Mouse (Mus musculus): Measurements from ENCODE around the gene 1700017N19Rik. TPM values are rescaled to one million over a fixed set of nuclear protein-coding genes. Genes with fewer than 3 reads are reported as not detected.

Gene 1700017N19Rik
- polyA plus RNA-seq, 1 experiment, result not detected

DNA sequence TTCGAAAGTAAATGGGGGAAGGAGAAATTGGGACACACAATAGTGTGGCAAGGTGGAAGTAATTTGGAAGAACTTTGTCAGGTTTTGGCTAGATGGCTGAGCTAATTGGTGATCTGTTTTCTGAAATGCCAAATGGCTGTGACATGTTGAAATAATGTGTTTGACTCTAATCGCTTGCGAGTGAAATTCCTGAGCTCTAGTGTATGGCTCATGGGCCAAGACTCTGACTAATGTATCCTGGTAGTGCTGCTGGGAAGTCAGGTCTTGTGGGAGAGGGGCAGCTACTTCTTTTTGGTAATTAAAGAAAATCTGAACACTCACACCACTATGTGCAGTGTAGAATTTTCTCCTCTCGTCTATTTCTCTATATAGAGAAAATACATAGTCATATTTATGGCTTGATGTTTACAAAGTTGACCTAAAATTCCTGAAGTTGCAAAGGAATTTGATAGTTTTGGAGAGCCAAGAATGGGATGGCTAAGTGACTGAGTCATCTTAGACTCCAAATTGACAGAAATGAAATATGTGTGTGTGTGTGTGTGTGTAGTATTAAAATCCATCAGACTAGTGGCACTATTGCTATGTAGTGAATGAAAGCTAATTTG lies 55.1 kb downstream of the 1700017N19Rik start:
- 91% methylated on average over 4 of the region's 4 CpGs for WGBS
- no peaks in the 10 kb centered on the region for H3K36me3 ChIP-seq (ENCODE audit: control insufficient read depth, insufficient read depth, low read length)
- no peak overlapping the region for H3K27ac ChIP-seq (ENCODE audit: insufficient read depth, low read length)
- no peaks in the 10 kb centered on the region for H3K27me3 ChIP-seq (ENCODE audit: control insufficient read depth, insufficient read depth, low read length)
- H3K4me1 ChIP-seq (ENCODE audit: control insufficient read depth, insufficient read depth, insufficient read length), result no peaks in the 10 kb centered on the region
- TF ChIP-seq POLR2A (IDR thresholded peaks at IDR 0.05; ENCODE audit: low read depth, low read length) (no peak), CTCF (IDR thresholded peaks at IDR 0.05; ENCODE audit: extremely low read depth, insufficient read depth, insufficient read length, insufficient replicate concordance) (no peak)
- H3K4me3 ChIP-seq (ENCODE audit: extremely low read depth, insufficient read depth, insufficient read length), result no peak overlapping the region
- DNase-seq (ENCODE audit: low read depth in 1 of 2, low spot score in 2 of 2), result no peak

DNA sequence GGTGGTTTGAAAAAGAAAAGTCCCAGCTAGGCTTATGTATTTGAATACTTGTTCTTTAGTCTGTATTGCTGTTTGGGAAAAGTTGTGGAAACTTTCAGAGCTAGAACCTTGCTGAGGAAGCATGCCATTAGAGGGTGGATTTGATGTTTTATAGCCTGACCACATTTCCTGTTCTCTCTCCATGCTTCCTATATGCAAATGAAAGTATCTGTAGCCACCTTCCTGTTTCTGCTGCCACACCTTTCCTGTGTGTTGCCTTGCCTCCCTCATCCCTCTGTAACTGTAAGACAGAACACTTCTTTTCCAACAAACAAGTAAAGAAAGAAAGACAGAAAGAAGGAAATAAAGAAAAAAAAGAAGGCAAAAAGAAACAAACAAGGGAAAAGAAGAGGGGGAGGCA lies 63.9 kb downstream of the 1700017N19Rik start:
- TF ChIP-seq CTCF (IDR thresholded peaks at IDR 0.05; ENCODE audit: extremely low read depth, insufficient read depth, insufficient read length, insufficient replicate concordance), result no peak
- TF ChIP-seq POLR2A (IDR thresholded peaks at IDR 0.05; ENCODE audit: low read depth, low read length), result no peak
- Histone ChIP-seq H3K36me3 (ENCODE audit: control insufficient read depth, insufficient read depth, low read length) (no peaks in the 10 kb centered on the region), H3K27ac (ENCODE audit: insufficient read depth, low read length) (no peak overlapping the region), H3K4me3 (ENCODE audit: extremely low read depth, insufficient read depth, insufficient read length) (no peak overlapping the region), H3K4me1 (ENCODE audit: control insufficient read depth, insufficient read depth, insufficient read length) (peaks cover 2% of the 10 kb centered on the region; the same call in 1 of the 2 replicates), H3K27me3 (ENCODE audit: control insufficient read depth, insufficient read depth, low read length) (no peaks in the 10 kb centered on the region)
- DNase-seq (ENCODE audit: low read depth in 1 of 2, low spot score in 2 of 2), result no peak

DNA sequence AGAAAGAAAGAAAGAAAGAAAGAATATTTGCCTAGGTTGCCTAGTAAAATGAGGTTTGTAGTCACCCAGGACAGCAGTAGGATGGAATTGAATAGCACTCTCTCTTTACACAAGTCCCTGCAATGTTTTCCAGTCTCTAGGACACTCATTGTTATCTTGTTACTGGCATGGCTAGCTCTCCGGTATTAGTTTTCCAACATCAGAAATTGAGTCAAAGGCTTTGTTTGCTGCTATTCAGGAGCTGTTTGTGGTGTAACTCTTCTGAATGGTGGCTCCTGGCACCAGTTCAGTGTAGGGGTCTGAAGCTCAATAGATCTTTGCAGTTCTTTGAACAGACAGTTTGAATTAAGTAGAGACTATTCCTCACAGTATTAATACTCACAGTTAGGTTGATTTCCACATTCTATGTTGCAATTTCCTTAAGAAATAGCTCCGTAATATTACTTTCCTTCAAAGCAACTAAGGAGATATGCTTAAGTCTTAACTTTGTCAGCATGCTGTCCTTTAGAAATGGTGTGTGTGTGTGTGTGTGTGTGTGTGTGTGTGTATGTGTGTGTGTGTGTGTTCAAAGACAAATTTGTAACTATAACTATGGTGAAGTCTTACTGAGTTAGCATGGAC lies 71.8 kb downstream of the 1700017N19Rik start:
- no peak overlapping the region for H3K27ac ChIP-seq (ENCODE audit: insufficient read depth, low read length)
- no peak for DNase-seq (ENCODE audit: low read depth in 1 of 2, low spot score in 2 of 2)
- no peaks in the 10 kb centered on the region for H3K36me3 ChIP-seq (ENCODE audit: control insufficient read depth, insufficient read depth, low read length)
- H3K4me3 ChIP-seq (ENCODE audit: extremely low read depth, insufficient read depth, insufficient read length), result no peak overlapping the region
- TF ChIP-seq POLR2A (IDR thresholded peaks at IDR 0.05; ENCODE audit: low read depth, low read length) (no peak), CTCF (IDR thresholded peaks at IDR 0.05; ENCODE audit: extremely low read depth, insufficient read depth, insufficient read length, insufficient replicate concordance) (no peak)
- WGBS, result 90% methylated on average over 2 of the region's 2 CpGs
- no peaks in the 10 kb centered on the region for H3K4me1 ChIP-seq (ENCODE audit: control insufficient read depth, insufficient read depth, insufficient read length)
- no peaks in the 10 kb centered on the region for H3K27me3 ChIP-seq (ENCODE audit: control insufficient read depth, insufficient read depth, low read length)

Other genes with a start within 250 kb of the 1700017N19Rik start
- not detected in 2 replicates for gene Gm4302, start 249.6 kb upstream of the 1700017N19Rik start, polyA plus RNA-seq (2012; rRNA removed)
- gene Gm4303, start 244.5 kb upstream of the 1700017N19Rik start, polyA plus RNA-seq (2012; rRNA removed), result not detected in 2 replicates
- not detected in 2 replicates for gene Gm4305, start 239.4 kb upstream of the 1700017N19Rik start, polyA plus RNA-seq (2012; rRNA removed)
- gene Gm4307, start 229.1 kb upstream of the 1700017N19Rik start, polyA plus RNA-seq (2012; rRNA removed), result not detected in 2 replicates
- gene Gm4312, start 207.9 kb upstream of the 1700017N19Rik start, polyA plus RNA-seq (2012; rRNA removed), result not detected in 2 replicates
- gene Tmtc3, start 103.1 kb upstream of the 1700017N19Rik start, polyA plus RNA-seq (2012; rRNA removed), result 1.6 and 1.8 TPM in 2 replicates
- 0.09 and 0.13 TPM in 2 replicates for gene Cep290, start 102.9 kb upstream of the 1700017N19Rik start, polyA plus RNA-seq (2012; rRNA removed)
- 4.9 and 5.0 TPM in 2 replicates for gene 4930430F08Rik, start 61 bp upstream of the 1700017N19Rik start, polyA plus RNA-seq (2012; rRNA removed)